Mouse (Mus musculus) embryonic fibroblast, embryonic 13.5 days (primary cell): ENCODE data around the gene Zbtb34. TPM values are rescaled to one million over a fixed set of nuclear protein-coding genes. Genes with fewer than 3 reads are reported as not detected.

ENCODE experiments used
- H3K27ac ChIP-seq: 2 replicates; pipeline ENCODE4 v1.5.1; 2012; ENCODE audit warnings: low read length, control low read depth, inconsistent platforms; ENCODE audit not compliant: insufficient read depth
- H3K4me1 ChIP-seq: 2 replicates; pipeline ENCODE4 v1.6.1; 2011; ENCODE audit warnings: low read length; ENCODE audit not compliant: control insufficient read depth, insufficient read depth
- H3K4me3 ChIP-seq: 2 replicates; pipeline ENCODE4 v1.5.1; 2011; ENCODE audit warnings: mild to moderate bottlenecking, control low read depth, low read length; ENCODE audit not compliant: insufficient read depth
- CTCF ChIP-seq: IDR thresholded peaks from 2 replicates; pipeline ENCODE4 v1.5.1; 2011; ENCODE audit warnings: mild to moderate bottlenecking, control low read depth, low read length, moderate library complexity, borderline replicate concordance; ENCODE audit not compliant: insufficient read depth
- POLR2A ChIP-seq: IDR thresholded peaks from 2 replicates; pipeline ENCODE4 v1.6.1; 2011; ENCODE audit warnings: low read depth, mild to moderate bottlenecking, control low read depth, low read length, moderate library complexity
- polyA plus RNA-seq: library from polyadenylated mRNA; stranded (reverse); fragments of >200 nt; gene quantifications from 2 replicates; pipeline ENCODE4 v1.2.4, GENCODE M21; 2011; ENCODE audit warnings: low read depth; ENCODE audit not compliant: missing spikeins, insufficient read length

Zbtb34 gene
- polyA plus RNA-seq, 1 experiment = 11.0 TPM

DNA sequence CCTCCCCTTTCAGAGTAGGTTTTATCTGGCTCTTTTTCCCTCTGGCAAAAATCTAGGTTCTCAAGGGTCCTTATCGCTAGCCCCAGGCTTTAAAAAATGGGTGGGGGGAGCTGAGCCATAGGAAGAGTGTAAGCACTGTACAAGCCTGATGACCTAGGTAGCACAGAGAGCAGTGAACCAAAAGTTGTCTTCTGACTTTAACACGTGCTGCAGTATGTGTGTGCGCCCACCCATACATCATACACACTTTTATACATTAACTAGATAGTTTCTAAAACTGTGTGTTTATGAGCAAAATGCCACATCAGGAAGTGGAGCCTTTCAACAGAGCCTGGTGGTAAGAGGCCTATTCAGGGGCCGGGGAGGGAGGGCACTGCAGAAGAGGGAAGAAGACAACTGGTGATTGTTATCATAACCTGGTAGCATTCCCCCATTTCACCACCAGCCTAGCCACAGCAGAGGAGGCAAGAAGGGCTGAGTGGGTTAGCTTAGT lies 27.6 kb downstream of the Zbtb34 start:
- no peak overlapping the region for H3K4me3 ChIP-seq
- no peak overlapping the region for H3K27ac ChIP-seq
- no peak for TF ChIP-seq CTCF
- no peak for TF ChIP-seq POLR2A
- H3K4me1 ChIP-seq = no peaks in the 10 kb centered on the region

DNA sequence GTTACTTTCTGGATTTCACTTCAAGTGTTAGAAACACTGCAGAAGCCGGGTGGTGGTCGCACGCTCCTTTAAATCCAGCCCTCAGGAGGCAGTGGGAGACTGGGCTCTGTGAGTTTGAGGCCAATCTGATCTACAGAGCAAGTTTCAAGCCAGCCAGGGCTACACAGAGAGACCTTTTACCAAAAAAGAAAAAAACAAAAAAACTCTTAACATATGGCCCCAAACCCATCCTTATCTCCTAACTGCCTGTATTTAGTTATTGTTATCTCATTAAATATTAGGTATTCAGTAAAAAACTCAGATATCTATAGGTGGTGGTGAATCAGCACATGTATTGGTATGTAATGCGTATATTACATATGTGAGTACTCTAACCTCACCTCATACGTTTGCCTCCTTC lies 28.5 kb downstream of the Zbtb34 start:
- Histone ChIP-seq H3K4me3 (no peak overlapping the region), H3K4me1 (no peaks in the 10 kb centered on the region), H3K27ac (no peak overlapping the region)
- TF ChIP-seq CTCF (no peak), POLR2A (no peak)

DNA sequence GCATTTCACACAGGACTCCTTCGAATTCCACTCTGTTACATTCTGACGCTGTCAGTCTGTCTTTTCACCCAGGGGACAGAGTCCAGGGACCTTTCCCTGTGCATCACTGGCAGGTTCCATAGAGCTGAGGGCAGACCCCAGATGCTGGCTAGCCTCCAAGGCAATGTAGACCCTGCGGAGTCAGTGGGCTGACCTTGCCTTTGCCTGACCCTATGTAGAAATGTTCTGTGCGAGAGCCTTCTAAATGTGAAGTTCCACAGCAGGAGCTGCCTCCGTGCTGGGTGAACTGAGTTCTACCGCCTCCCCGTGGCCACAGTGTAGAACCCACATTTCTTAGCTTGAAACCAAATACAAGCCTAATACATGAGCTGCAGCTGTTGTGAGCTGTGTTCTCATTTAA lies 28.9 kb downstream of the Zbtb34 start:
- no peak overlapping the region for H3K4me3 ChIP-seq
- no peak overlapping the region for H3K27ac ChIP-seq
- TF ChIP-seq POLR2A (no peak), CTCF (peak; percentile 66; the same call in 1 of the 2 replicates)
- no peaks in the 10 kb centered on the region for H3K4me1 ChIP-seq

DNA sequence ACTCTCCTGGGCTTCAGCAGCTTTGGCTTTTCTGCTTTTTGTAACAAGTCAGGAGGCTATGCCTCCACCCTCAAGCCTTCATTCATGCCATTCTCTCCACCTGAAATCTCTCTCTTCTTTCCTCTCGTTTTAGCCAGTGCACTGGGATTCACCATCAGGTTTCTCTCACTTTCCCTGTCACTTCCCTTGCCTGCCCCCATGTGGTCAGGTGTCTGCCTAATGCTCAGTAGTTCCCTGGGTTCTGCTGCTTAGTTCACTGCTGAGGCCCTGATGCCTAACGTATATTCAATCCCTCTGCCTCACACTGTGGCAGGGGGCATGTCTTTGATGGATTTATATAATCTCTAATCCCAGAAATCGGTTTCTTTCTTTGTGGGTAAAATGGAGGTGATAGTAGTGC lies 29.9 kb downstream of the Zbtb34 start:
- H3K4me1 ChIP-seq = no peaks in the 10 kb centered on the region
- H3K27ac ChIP-seq = no peak overlapping the region
- TF ChIP-seq POLR2A (no peak), CTCF (peak; percentile 36; the same call in 1 of the 2 replicates)
- no peak overlapping the region for H3K4me3 ChIP-seq

DNA sequence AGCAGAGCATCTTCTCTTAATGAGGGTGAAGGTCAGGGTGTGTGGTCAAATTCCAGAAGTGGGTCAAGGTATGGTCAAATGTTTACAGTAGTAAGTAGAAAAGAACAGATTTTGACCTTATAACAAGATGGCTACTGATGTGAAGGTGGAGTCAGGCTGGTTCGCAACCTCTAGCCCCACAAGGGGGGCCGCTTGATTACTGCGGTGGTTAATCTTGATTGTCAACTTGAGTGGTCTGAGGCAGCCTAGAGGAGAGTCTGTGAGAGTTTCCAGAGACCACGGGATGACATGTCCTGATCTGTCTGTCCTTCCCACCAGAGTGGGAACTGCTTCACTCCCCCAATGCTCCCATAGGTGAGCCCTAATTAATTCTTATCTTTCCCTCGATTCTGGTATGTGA lies 30.6 kb downstream of the Zbtb34 start:
- no peak overlapping the region for H3K27ac ChIP-seq
- H3K4me3 ChIP-seq = no peak overlapping the region
- H3K4me1 ChIP-seq = no peaks in the 10 kb centered on the region
- no peak for TF ChIP-seq CTCF
- TF ChIP-seq POLR2A = no peak

DNA sequence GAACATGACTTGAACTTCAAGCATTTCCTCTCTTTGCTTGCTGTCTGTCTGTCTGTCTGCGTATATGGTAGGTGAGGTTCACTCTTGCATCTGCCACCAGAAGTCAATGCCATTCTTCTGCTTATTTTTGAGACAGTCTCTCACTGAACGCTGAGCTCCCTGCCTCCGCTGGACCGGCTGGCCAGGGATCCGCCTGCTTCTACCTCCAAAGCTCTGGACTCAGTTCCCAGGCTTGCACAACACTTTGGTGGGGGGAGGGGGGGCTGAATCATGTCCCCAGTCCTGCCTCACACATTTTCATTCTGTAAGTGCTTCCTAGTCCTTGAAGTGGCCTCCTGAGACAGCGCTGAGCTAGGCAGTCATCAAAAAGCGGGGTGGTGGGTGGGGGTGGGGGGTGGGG lies 32.0 kb downstream of the Zbtb34 start:
- Histone ChIP-seq H3K27ac (no peak overlapping the region), H3K4me1 (no peaks in the 10 kb centered on the region), H3K4me3 (no peak overlapping the region)
- TF ChIP-seq POLR2A = no peak
- no peak for TF ChIP-seq CTCF

DNA sequence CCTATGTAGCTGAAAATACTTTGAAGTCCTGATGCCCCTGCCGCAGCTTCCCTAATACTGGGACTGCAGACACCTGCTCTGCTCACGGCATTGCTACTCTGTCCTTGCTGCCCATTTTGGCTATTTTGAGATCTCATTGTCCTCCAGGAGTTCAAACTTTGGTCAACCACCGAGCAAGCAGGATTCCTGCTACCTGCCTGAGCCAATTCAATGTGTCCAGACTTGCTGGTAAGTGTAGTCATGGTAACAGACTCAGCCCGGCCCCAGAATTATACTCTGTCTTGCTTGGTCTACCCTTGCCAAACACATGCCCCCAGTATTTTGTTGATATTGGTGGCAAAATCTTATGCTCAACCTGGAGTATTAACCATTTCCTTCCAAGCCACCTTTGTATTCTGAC lies 34.1 kb downstream of the Zbtb34 start:
- no peak overlapping the region for H3K4me3 ChIP-seq
- TF ChIP-seq POLR2A = no peak
- no peak for TF ChIP-seq CTCF
- no peak overlapping the region for H3K27ac ChIP-seq
- H3K4me1 ChIP-seq = no peaks in the 10 kb centered on the region

DNA sequence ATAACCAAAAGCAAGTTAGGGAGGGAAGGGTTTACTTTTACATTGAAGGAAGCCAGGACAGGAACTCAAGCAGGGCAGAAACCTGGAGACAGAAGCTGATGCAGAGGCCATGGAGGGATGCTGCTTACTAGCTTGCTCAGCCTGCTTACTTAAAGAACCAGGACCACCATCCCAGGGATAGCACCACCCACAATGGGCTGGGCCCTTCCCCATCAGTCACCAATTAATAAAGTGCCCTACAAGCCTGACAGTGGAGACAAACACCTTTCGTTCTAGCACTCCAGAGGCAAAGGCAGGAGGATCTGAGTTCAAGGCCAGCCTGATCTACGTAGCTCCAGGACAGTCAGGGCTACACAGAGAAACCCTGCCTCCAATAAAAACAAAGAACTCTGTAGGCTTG lies 36.1 kb downstream of the Zbtb34 start:
- H3K4me3 ChIP-seq = no peak overlapping the region
- TF ChIP-seq CTCF = no peak
- no peak for TF ChIP-seq POLR2A
- H3K4me1 ChIP-seq = no peaks in the 10 kb centered on the region
- H3K27ac ChIP-seq = no peak overlapping the region

DNA sequence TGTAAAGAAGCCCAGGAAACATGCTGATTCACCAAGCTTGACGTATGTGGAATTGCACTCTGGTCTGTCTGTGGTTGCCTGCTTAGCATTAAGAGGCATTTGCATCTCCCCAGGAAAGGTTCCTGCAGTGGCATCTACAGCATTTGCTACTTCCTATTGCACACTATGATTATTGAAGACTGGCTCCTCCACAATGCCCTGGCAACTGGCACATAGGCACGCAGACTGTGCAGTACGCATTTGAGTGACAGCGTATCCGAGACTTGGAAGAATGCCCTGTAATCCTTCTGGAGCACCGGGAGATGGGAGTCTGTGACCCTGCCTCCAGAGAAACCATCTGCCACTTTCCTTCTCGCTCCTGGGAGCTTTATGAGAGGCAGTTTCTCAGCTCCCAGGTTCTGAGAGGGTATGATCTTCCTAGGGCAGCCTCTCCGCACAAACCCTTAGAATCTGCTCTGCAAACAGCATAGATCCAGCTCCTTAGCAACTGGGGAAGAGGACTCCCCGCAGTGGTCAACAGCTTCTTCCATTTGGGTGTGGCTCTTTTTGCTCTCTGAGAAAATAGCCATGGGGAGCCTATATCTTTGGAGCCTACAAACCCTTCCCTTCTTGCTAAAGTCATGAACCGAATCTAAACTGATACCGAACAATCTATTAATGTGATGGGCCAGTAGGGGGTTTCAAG lies 37.0 kb downstream of the Zbtb34 start:
- no peak overlapping the region for H3K4me3 ChIP-seq
- TF ChIP-seq POLR2A (no peak), CTCF (no peak)
- no peak overlapping the region for H3K27ac ChIP-seq
- H3K4me1 ChIP-seq = no peaks in the 10 kb centered on the region

DNA sequence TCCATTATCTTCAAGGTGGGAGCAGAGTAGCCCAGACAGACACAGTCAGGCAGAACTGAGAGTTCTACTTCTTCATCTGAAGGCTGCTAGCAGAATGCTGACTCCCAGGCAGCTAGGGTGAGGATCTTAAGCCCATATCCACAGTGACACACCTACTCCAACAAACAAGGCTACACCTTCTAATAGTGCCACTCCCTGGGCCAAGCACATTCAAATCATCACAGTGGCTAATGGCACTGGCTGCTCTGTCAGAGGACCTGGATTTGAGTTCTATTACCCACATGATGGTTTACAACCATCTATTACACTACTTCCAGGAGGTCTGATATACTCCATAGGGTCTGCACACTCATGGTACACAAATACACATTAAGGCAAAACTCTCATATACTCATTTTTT lies 38.1 kb downstream of the Zbtb34 start:
- Histone ChIP-seq H3K4me1 (no peaks in the 10 kb centered on the region), H3K4me3 (no peak overlapping the region), H3K27ac (no peak overlapping the region)
- TF ChIP-seq POLR2A (no peak), CTCF (no peak)
